Mouse (Mus musculus) olfactory bulb, adult 2 months (tissue): ENCODE results near the gene Rhou. TPM values are rescaled to one million over a fixed set of nuclear protein-coding genes. Genes with fewer than 3 reads are reported as not detected.
A peak's percentile ranks its signal among the peaks of the same experiment; 100 is the strongest.

ENCODE experiments used
- H3K27ac ChIP-seq: fragments of 200-500 bp; 2 replicates; pipeline ENCODE4 v1.5.1; 2012; ENCODE audit warnings: low read depth, low read length; ENCODE audit not compliant: insufficient read depth
- H3K4me1 ChIP-seq: fragments of 200-500 bp; 2 replicates; pipeline ENCODE4 v1.6.1; 2012; ENCODE audit warnings: low read length; ENCODE audit not compliant: control insufficient read depth, insufficient read depth
- H3K4me3 ChIP-seq: fragments of 200-500 bp; 2 replicates; pipeline ENCODE4 v1.5.1; 2012; ENCODE audit warnings: mild to moderate bottlenecking, low read depth, low read length, moderate library complexity; ENCODE audit not compliant: insufficient read depth
- CTCF ChIP-seq: fragments of 200-500 bp; IDR thresholded peaks from 2 replicates; pipeline ENCODE4 v1.5.1; 2012; ENCODE audit warnings: low read depth, mild to moderate bottlenecking, low read length, moderate library complexity; ENCODE audit not compliant: insufficient read depth
- POLR2A ChIP-seq: fragments of 200-500 bp; IDR thresholded peaks from 2 replicates; pipeline ENCODE4 v1.6.1; 2012; ENCODE audit warnings: mild to moderate bottlenecking, low read depth, low read length, moderate library complexity; ENCODE audit not compliant: insufficient read depth
- WGBS: fragments of 180-500 bp; shearing (Covaris S2); methylation state at CpG from one replicate; pipeline ENCODE4 v1.1.7; 2018; 5-methylcytosine and 5-hydroxymethylcytosine counted together
- polyA plus RNA-seq: library from polyadenylated mRNA; stranded (reverse); fragments of >200 nt; gene quantifications from 2 replicates; pipeline ENCODE4 v1.2.4, GENCODE M21; 2012; ENCODE audit warnings: low replicate concordance; ENCODE audit not compliant: missing spikeins, insufficient read depth, insufficient read length

The Rhou gene
- polyA plus RNA-seq, 1 experiment, result not detected

GRCm38 (mm10) chr8:123643330-123644051 lies 10.2 kb upstream of the Rhou start:
- Histone ChIP-seq H3K4me1 (peaks cover 3% of the 10 kb centered on the region; the same call in 1 of the 2 replicates), H3K27ac (no peak overlapping the region), H3K4me3 (no peak overlapping the region; the same call in 1 of the 2 replicates)
- WGBS, result 25% methylated on average over 25 of the region's 25 CpGs
- TF ChIP-seq CTCF (peak; percentile 42; the same call in 1 of the 2 replicates), POLR2A (no peak)

- no peak overlapping the region for H3K4me3 ChIP-seq
- 83% methylated on average over 9 of the region's 9 CpGs for WGBS
- peaks cover 3% of the 10 kb centered on the region; the same call in 1 of the 2 replicates for H3K4me1 ChIP-seq
- no peak for TF ChIP-seq CTCF
- TF ChIP-seq POLR2A, result no peak
- H3K27ac ChIP-seq, result no peak overlapping the region
Observed at GRCm38 (mm10) chr8:123645229-123645628, 8.5 kb upstream of the Rhou start.

GRCm38 (mm10) chr8:123648245-123649170 lies 5.2 kb upstream of the Rhou start:
- Histone ChIP-seq H3K4me3 (no peak overlapping the region), H3K27ac (no peak overlapping the region), H3K4me1 (peaks cover 4% of the 10 kb centered on the region)
- TF ChIP-seq CTCF (no peak), POLR2A (no peak)
- 85% methylated on average over 17 of the region's 17 CpGs for WGBS

GRCm38 (mm10) chr8:123649483-123649882 lies 4.2 kb upstream of the Rhou start:
- H3K4me1 ChIP-seq, result peaks cover 5% of the 10 kb centered on the region; the same call in 1 of the 2 replicates
- TF ChIP-seq CTCF (no peak), POLR2A (no peak)
- WGBS, result 92% methylated on average over 12 of the region's 12 CpGs
- no peak overlapping the region for H3K4me3 ChIP-seq
- no peak overlapping the region for H3K27ac ChIP-seq

GRCm38 (mm10) chr8:123651390-123652098 lies 2.2 kb upstream of the Rhou start:
- TF ChIP-seq CTCF, result no peak
- TF ChIP-seq POLR2A, result no peak
- 83% methylated on average over 5 of the region's 5 CpGs for WGBS
- no peak overlapping the region for H3K27ac ChIP-seq

GRCm38 (mm10) chr8:123652641-123653040 lies 1.1 kb upstream of the Rhou start:
- WGBS, result 71% methylated on average over 4 of the region's 4 CpGs
- Histone ChIP-seq H3K27ac (no peak overlapping the region), H3K4me3 (no peak overlapping the region), H3K4me1 (peaks cover 7% of the 10 kb centered on the region)
- TF ChIP-seq POLR2A (no peak), CTCF (no peak)

More at GRCm38 (mm10) chr8:123651390-123652098, 2.2 kb upstream of the Rhou start:
- Histone ChIP-seq H3K4me1 (peaks cover 7% of the 10 kb centered on the region), H3K4me3 (no peak overlapping the region)

GRCm38 (mm10) chr8:123653994-123654569 lies 353 bp downstream of the Rhou start:
- TF ChIP-seq POLR2A, result 0 out of 2 replicates have a peak, but pooled peaks have one; percentile 28
- no peak for TF ChIP-seq CTCF
- H3K4me1 ChIP-seq, result peaks cover 7% of the 10 kb centered on the region
- H3K4me3 ChIP-seq, result peak overlapping the region; percentile 74
- WGBS, result 3% methylated on average over 77 of the region's 77 CpGs
- no peak overlapping the region for H3K27ac ChIP-seq

GRCm38 (mm10) chr8:123654763-123655162 lies 1.0 kb downstream of the Rhou start:
- Histone ChIP-seq H3K4me1 (peaks cover 7% of the 10 kb centered on the region), H3K27ac (no peak overlapping the region), H3K4me3 (no peak overlapping the region)
- WGBS, result 48% methylated on average over 5 of the region's 5 CpGs
- TF ChIP-seq CTCF, result no peak
- no peak for TF ChIP-seq POLR2A
